Mouse (Mus musculus) limb, embryonic 13.5 days (tissue): ENCODE results near the gene Mrgpra3. TPM values are rescaled to one million over a fixed set of nuclear protein-coding genes. Genes with fewer than 3 reads are reported as not detected.

Experiments used
- ATAC-seq: fragments of 200-750 bp; cut with Nextera tagmentation; 2 replicates; pipeline ENCODE4 v1.8.0; 2017; ENCODE audit warnings: low read depth, moderate number of reproducible peaks, moderate TSS enrichment; ENCODE audit not compliant: low FRiP score
- H3K27ac ChIP-seq: fragments of 300-500 bp; sonication (generic); 2 replicates; pipeline ENCODE4 v1.5.1; 2015; ENCODE audit warnings: inconsistent platforms, mild to moderate bottlenecking, moderate library complexity
- H3K27me3 ChIP-seq: fragments of 300-500 bp; sonication (generic); 2 replicates; pipeline ENCODE4 v1.6.1; 2015; ENCODE audit warnings: mild to moderate bottlenecking, inconsistent platforms
- H3K36me3 ChIP-seq: fragments of 300-500 bp; sonication (generic); 2 replicates; pipeline ENCODE4 v1.6.1; 2015; ENCODE audit warnings: inconsistent platforms, mild to moderate bottlenecking, moderate library complexity
- H3K4me1 ChIP-seq: fragments of 300-500 bp; sonication (generic); 2 replicates; pipeline ENCODE4 v1.6.1; 2015; ENCODE audit warnings: inconsistent platforms
- H3K4me2 ChIP-seq: fragments of 300-500 bp; sonication (generic); replicated peaks from 2 replicates; pipeline ENCODE4 v1.6.1; 2015; ENCODE audit warnings: inconsistent platforms, mild to moderate bottlenecking, moderate library complexity
- H3K4me3 ChIP-seq: fragments of 300-500 bp; sonication (generic); 2 replicates; pipeline ENCODE4 v1.5.1; 2015; ENCODE audit warnings: moderate library complexity, mild to moderate bottlenecking, inconsistent platforms
- H3K9ac ChIP-seq: fragments of 300-500 bp; sonication (generic); 2 replicates; pipeline ENCODE4 v1.6.1; 2015; ENCODE audit warnings: mild to moderate bottlenecking, inconsistent platforms
- H3K9me3 ChIP-seq: fragments of 300-500 bp; sonication (generic); 2 replicates; pipeline ENCODE4 v1.6.1; 2016; ENCODE audit warnings: inconsistent platforms
- WGBS: fragments of 180-500 bp; shearing (Covaris S2); methylation state at CpG from one replicate; pipeline ENCODE4 v1.1.7; 2015; 5-methylcytosine and 5-hydroxymethylcytosine counted together
- polyA plus RNA-seq: library from polyadenylated mRNA; unstranded; fragments of >200 nt; fragmentation: Nextera tagmentation; extraction: Ambion mirVana; gene quantifications from 2 replicates; pipeline ENCODE4 v1.2.1, GENCODE M21; 2015

The Mrgpra3 gene
- not detected in 2 replicates for polyA plus RNA-seq

GRCm38 (mm10) chr7:47601272-47601671 lies at the start of gene Mrgpra3:
Gene Mrgpra3, minus strand, starts transcription at chr7:47601372.
- 67% methylated on average over 2 of the region's 2 CpGs for WGBS
- Histone ChIP-seq H3K27ac (no peak within 1 kb of the TSS), H3K4me2 (no peak within 1 kb of the TSS), H3K4me3 (no peak within 1 kb of the TSS), H3K9ac (no peak within 1 kb of the TSS), H3K36me3 (no peaks in the 10 kb centered on the region), H3K4me1 (no peaks in the 10 kb centered on the region), H3K9me3 (peaks cover 21% of the 10 kb centered on the region; the same call in 1 of the 2 replicates), H3K27me3 (no peaks in the 10 kb centered on the region)
- no peak for ATAC-seq

Other genes starting within 250 kb of the Mrgpra3 start
- not detected in 2 replicates for gene Mrgpra1, start 247.1 kb downstream of the Mrgpra3 start, polyA plus RNA-seq
- not detected in 2 replicates for gene Mrgpra2a, start 149.2 kb downstream of the Mrgpra3 start, polyA plus RNA-seq
- gene Mrgpra2b, start 72.5 kb downstream of the Mrgpra3 start, polyA plus RNA-seq = not detected in 2 replicates